Mouse (Mus musculus) bone marrow macrophage, adult 2 months (primary cell): Measurements from ENCODE around the gene Eci3. TPM values are rescaled to one million over a fixed set of nuclear protein-coding genes. Genes with fewer than 3 reads are reported as not detected.
"Not testable (repeated sequence)": the region's sequence is repeated elsewhere in the genome, so short reads cannot be mapped to it uniquely, and the experiment has no call there.

Experiments used
- H3K27ac ChIP-seq: 2 replicates; pipeline ENCODE4 v1.5.1; 2012; ENCODE audit warnings: low read depth, low read length; ENCODE audit not compliant: insufficient read depth
- H3K4me1 ChIP-seq: 2 replicates; pipeline ENCODE4 v1.6.1; 2012; ENCODE audit warnings: low read length; ENCODE audit not compliant: control insufficient read depth, insufficient read depth
- H3K4me3 ChIP-seq: 2 replicates; pipeline ENCODE4 v1.5.1; 2012; ENCODE audit warnings: mild to moderate bottlenecking, low read length, moderate library complexity; ENCODE audit not compliant: insufficient read depth
- CTCF ChIP-seq: IDR thresholded peaks from 2 replicates; pipeline ENCODE4 v1.5.1; 2012; ENCODE audit warnings: low read depth, mild to moderate bottlenecking, low read length, moderate library complexity
- POLR2A ChIP-seq: IDR thresholded peaks from 2 replicates; pipeline ENCODE4 v1.6.1; 2012; ENCODE audit warnings: mild to moderate bottlenecking, low read depth, low read length, borderline replicate concordance
- polyA plus RNA-seq: library from polyadenylated mRNA; stranded (reverse); fragments of >200 nt; gene quantifications from 2 replicates; pipeline ENCODE4 v1.2.4, GENCODE M21; 2012; ENCODE audit not compliant: missing spikeins, insufficient read depth, insufficient read length

Eci3 gene
- polyA plus RNA-seq, 1 experiment: not detected

GRCm38 (mm10) chr13:34973770-34974169 lies 10.2 kb upstream of the Eci3 start:
- H3K4me3 ChIP-seq: no peak overlapping the region
- no peak overlapping the region for H3K27ac ChIP-seq
- TF ChIP-seq POLR2A: no peak
- no peak for TF ChIP-seq CTCF
- no peaks in the 10 kb centered on the region for H3K4me1 ChIP-seq

- no peak overlapping the region for H3K4me3 ChIP-seq
- no peak for TF ChIP-seq POLR2A
- no peak for TF ChIP-seq CTCF
- H3K4me1 ChIP-seq: no peaks in the 10 kb centered on the region
Measured at GRCm38 (mm10) chr13:34973149-34973548, 9.5 kb upstream of the Eci3 start.

GRCm38 (mm10) chr13:34972456-34972855 lies 8.8 kb upstream of the Eci3 start:
- not testable (repeated sequence) for H3K4me3 ChIP-seq, H3K27ac ChIP-seq, H3K4me1 ChIP-seq

More at GRCm38 (mm10) chr13:34973149-34973548, 9.5 kb upstream of the Eci3 start:
- H3K27ac ChIP-seq: no peak overlapping the region

GRCm38 (mm10) chr13:34965647-34966046 lies 2.0 kb upstream of the Eci3 start:
- not testable (repeated sequence) for H3K4me3 ChIP-seq, H3K4me1 ChIP-seq, H3K27ac ChIP-seq

- no peak for TF ChIP-seq CTCF
- no peak for TF ChIP-seq POLR2A
- Histone ChIP-seq H3K27ac (no peak overlapping the region), H3K4me1 (no peaks in the 10 kb centered on the region), H3K4me3 (peak overlapping the region; percentile 43)
Measured at GRCm38 (mm10) chr13:34964866-34965265, 1.3 kb upstream of the Eci3 start.

GRCm38 (mm10) chr13:34964419-34964818 lies 809 bp upstream of the Eci3 start:
- no peak for TF ChIP-seq CTCF
- no peak for TF ChIP-seq POLR2A
- no peak overlapping the region for H3K27ac ChIP-seq
- H3K4me1 ChIP-seq: no peaks in the 10 kb centered on the region
- peak overlapping the region; percentile 43 for H3K4me3 ChIP-seq

- H3K27ac ChIP-seq: no peak overlapping the region
Measured at GRCm38 (mm10) chr13:34960996-34961770, 2.4 kb downstream of the Eci3 start.

GRCm38 (mm10) chr13:34958158-34958557 lies 5.5 kb downstream of the Eci3 start:
- H3K4me3 ChIP-seq, H3K4me1 ChIP-seq, H3K27ac ChIP-seq: not testable (repeated sequence)

More at GRCm38 (mm10) chr13:34960996-34961770, 2.4 kb downstream of the Eci3 start:
- Histone ChIP-seq H3K4me1 (no peaks in the 10 kb centered on the region), H3K4me3 (no peak overlapping the region)
- TF ChIP-seq POLR2A (no peak), CTCF (no peak)

- Histone ChIP-seq H3K27ac (no peak overlapping the region), H3K4me1 (no peaks in the 10 kb centered on the region), H3K4me3 (no peak overlapping the region)
- no peak for TF ChIP-seq POLR2A
- no peak for TF ChIP-seq CTCF
Measured at GRCm38 (mm10) chr13:34956901-34957300, 6.7 kb downstream of the Eci3 start.

GRCm38 (mm10) chr13:34951437-34951836 lies 12.2 kb downstream of the Eci3 start:
- not testable (repeated sequence) for H3K4me3 ChIP-seq, H3K4me1 ChIP-seq, H3K27ac ChIP-seq

GRCm38 (mm10) chr13:34942370-34942769 lies 21.2 kb downstream of the Eci3 start:
- H3K27ac ChIP-seq: no peak overlapping the region
- TF ChIP-seq POLR2A (no peak), CTCF (no peak)
- no peaks in the 10 kb centered on the region for H3K4me1 ChIP-seq
- no peak overlapping the region for H3K4me3 ChIP-seq
